29 mouse cellular contexts compared by ENCODE assay signal in the genomic region with DNA sequence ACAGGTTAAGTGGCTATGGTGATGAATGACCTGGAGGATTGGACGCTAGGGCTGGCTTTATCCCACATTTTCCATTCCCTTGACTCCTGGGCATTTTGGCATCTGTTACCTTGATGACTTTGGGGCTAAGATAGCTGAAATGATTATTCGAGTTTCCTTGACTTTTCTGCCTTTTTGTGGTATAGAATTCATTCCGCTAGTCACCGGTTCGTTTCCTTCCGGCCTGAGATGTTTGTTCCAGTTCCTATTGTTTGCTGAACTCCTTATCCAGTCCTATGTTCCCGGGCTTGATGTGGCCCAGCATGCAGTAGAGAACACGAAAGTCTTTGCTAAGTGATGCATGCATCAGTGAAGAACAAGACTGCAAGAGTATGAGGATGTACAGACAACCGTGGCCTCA.
"Had no signal": no experiment of that assay in that cellular context is flagged by ENCODE, and none has a peak within 500 bp of the region (broad histone marks: within the 10 kb centered on the region; RNA-seq: fewer than 3 reads in every experiment).

No protein-coding gene starts in this region.

- H3K27ac ChIP-seq: embryonic facial prominence, embryonic 10.5 days; embryonic facial prominence, embryonic 12.5 days; embryonic facial prominence, embryonic 13.5 days; embryonic facial prominence, embryonic 15.5 days; forebrain, embryonic 10.5 days; forebrain, embryonic 12.5 days; forebrain, embryonic 13.5 days; forebrain, embryonic 15.5 days; gastrocnemius, adult 2 months; heart, adult 2 months had no signal

- H3K4me3 ChIP-seq: embryonic facial prominence, embryonic 10.5 days; embryonic facial prominence, embryonic 12.5 days; embryonic facial prominence, embryonic 13.5 days; embryonic facial prominence, embryonic 15.5 days; erythroblast, embryonic 14.5 days; forebrain, embryonic 10.5 days; forebrain, embryonic 12.5 days; forebrain, embryonic 13.5 days; forebrain, embryonic 15.5 days; gastrocnemius, adult 2 months; heart, adult 2 months had no signal

- H3K27me3 ChIP-seq: embryonic facial prominence, embryonic 12.5 days; embryonic facial prominence, embryonic 13.5 days; embryonic facial prominence, embryonic 15.5 days; forebrain, embryonic 12.5 days; forebrain, embryonic 13.5 days; forebrain, embryonic 15.5 days had no signal

- H3K4me2 ChIP-seq: embryonic facial prominence, embryonic 12.5 days; embryonic facial prominence, embryonic 13.5 days; embryonic facial prominence, embryonic 15.5 days; forebrain, embryonic 12.5 days; forebrain, embryonic 13.5 days; forebrain, embryonic 15.5 days had no signal

- H3K9me3 ChIP-seq: embryonic facial prominence, embryonic 10.5 days; embryonic facial prominence, embryonic 12.5 days; embryonic facial prominence, embryonic 13.5 days; embryonic facial prominence, embryonic 15.5 days; forebrain, embryonic 10.5 days; forebrain, embryonic 12.5 days; forebrain, embryonic 13.5 days; forebrain, embryonic 15.5 days had no signal

- DNase-seq: cerebellum, adult 2 months; cerebellum, adult 8-10 months; cerebellum, adult 9-10 months; cerebellum, adult 9-11 months; cerebellum, postnatal 10 days; cerebellum, postnatal 14 days; cerebellum, postnatal 25 days; cerebellum, postnatal 36 days; embryo, embryonic 11 days; forebrain, postnatal 0 days; gastrocnemius, adult 2 months; gastrocnemius, postnatal 10 days; gastrocnemius, postnatal 14 days; gastrocnemius, postnatal 25 days; gastrocnemius, postnatal 36 days; heart, adult 11 months; heart, adult 18-20 months; heart, adult 2 months had no signal

- ATAC-seq: forebrain, embryonic 13.5 days; forebrain, embryonic 14.5 days; forebrain, embryonic 15.5 days; forebrain, embryonic 16.5 days; forebrain, postnatal 0 days had no signal

- H3K9ac ChIP-seq: embryonic facial prominence, embryonic 12.5 days; embryonic facial prominence, embryonic 13.5 days; embryonic facial prominence, embryonic 15.5 days; forebrain, embryonic 12.5 days; forebrain, embryonic 13.5 days; forebrain, embryonic 15.5 days; forebrain, postnatal 0 days had no signal

- H3K4me1 ChIP-seq: embryonic facial prominence, embryonic 12.5 days; embryonic facial prominence, embryonic 13.5 days; embryonic facial prominence, embryonic 15.5 days; forebrain, embryonic 12.5 days had no signal

- H3K36me3 ChIP-seq: embryonic facial prominence, embryonic 10.5 days; embryonic facial prominence, embryonic 12.5 days; embryonic facial prominence, embryonic 13.5 days; embryonic facial prominence, embryonic 15.5 days; forebrain, embryonic 10.5 days; forebrain, embryonic 12.5 days; forebrain, embryonic 15.5 days had no signal
